Mouse (Mus musculus): ENCODE measurements around the gene Foxj3.

GRCm38 (mm10) chr4:119550864-119551263 lies 14.1 kb downstream of the Foxj3 start:
- TF ChIP-seq CTCF (IDR thresholded peaks at IDR 0.05; ENCODE audit: low read depth, low read length) (no peak), EP300 (IDR thresholded peaks at IDR 0.05; ENCODE audit: insufficient read depth, low read depth, low read length) (no peak), POLR2A (IDR thresholded peaks at IDR 0.05; ENCODE audit: insufficient read depth, low read length) (no peak)
